Mouse (Mus musculus) bone marrow, adult 2 months (tissue): Measurements from ENCODE around the gene Pla2g4d.

Experiments used
- CTCF ChIP-seq: fragments of 200-500 bp; IDR thresholded peaks from 2 replicates; pipeline ENCODE4 v1.5.1; 2011; ENCODE audit warnings: low read length, control low read depth; ENCODE audit not compliant: control insufficient read depth, insufficient read depth
- POLR2A ChIP-seq: fragments of 200-500 bp; IDR thresholded peaks from 2 replicates; pipeline ENCODE4 v1.6.1; 2011; ENCODE audit warnings: low read depth, mild to moderate bottlenecking, control low read depth, low read length, borderline replicate concordance; ENCODE audit not compliant: control insufficient read depth

- TF ChIP-seq POLR2A = no peak
- no peak for TF ChIP-seq CTCF
Observed at GRCm38 (mm10) chr2:120264858-120265257, 24.1 kb downstream of the Pla2g4d start.
